Mouse (Mus musculus) CH12.LX (cell line): ENCODE results near the gene Slfn4.
"Not testable (repeated sequence)": the region's sequence is repeated elsewhere in the genome, so short reads cannot be mapped to it uniquely, and the experiment has no call there.

Source experiments
- BHLHE40 ChIP-seq: IDR thresholded peaks from 2 replicates; pipeline ENCODE4 v1.6.1; 2011; ENCODE audit warnings: mild to moderate bottlenecking, low read depth, low read length, improper control_type of control experiment
- CTCF ChIP-seq, 2 experiments: IDR thresholded peaks in 1 of 2; conservative IDR thresholded peaks in 1 of 2; 2 replicates each; pipeline ENCODE4 v1.5.1; 2011 to 2012; ENCODE audit warnings: low read depth in 2 of 2, low read length in 2 of 2, improper control_type of control experiment in 1 of 2, inconsistent platforms in 1 of 2, mild to moderate bottlenecking in 1 of 2, moderate library complexity in 1 of 2
- E2F4 ChIP-seq: IDR thresholded peaks from 2 replicates; pipeline ENCODE4 v1.6.1; 2011; ENCODE audit warnings: low read depth, low read length, improper control_type of control experiment; ENCODE audit not compliant: insufficient replicate concordance
- EP300 ChIP-seq: IDR thresholded peaks from 2 replicates; pipeline ENCODE4 v1.6.1; 2011; ENCODE audit warnings: low read length, improper control_type of control experiment
- ETS1 ChIP-seq: conservative IDR thresholded peaks from 2 replicates; pipeline ENCODE4 v1.6.1; 2012; ENCODE audit warnings: low read depth, mild to moderate bottlenecking, inconsistent platforms, low read length, improper control_type of control experiment, moderate library complexity
- IRF4 ChIP-seq: IDR thresholded peaks from 2 replicates; pipeline ENCODE4 v1.6.1; 2014; ENCODE audit warnings: low read depth, mild to moderate bottlenecking, inconsistent platforms, low read length, improper control_type of control experiment
- MAFK ChIP-seq: IDR thresholded peaks from 2 replicates; pipeline ENCODE4 v1.6.1; 2011; ENCODE audit warnings: low read length, improper control_type of control experiment; ENCODE audit not compliant: insufficient replicate concordance
- NELFE ChIP-seq: IDR thresholded peaks from 2 replicates; pipeline ENCODE4 v1.6.1; 2011; ENCODE audit warnings: low read depth, low read length, improper control_type of control experiment
- POLR2A ChIP-seq: IDR thresholded peaks from 2 replicates; pipeline ENCODE4 v1.6.1; 2011; ENCODE audit warnings: low read depth, mild to moderate bottlenecking, improper control_type of control experiment, low read length
- SIN3A ChIP-seq: IDR thresholded peaks from 2 replicates; pipeline ENCODE4 v1.6.1; 2012; ENCODE audit warnings: low read length, improper control_type of control experiment, inconsistent platforms
- UBTF ChIP-seq: IDR thresholded peaks from 2 replicates; pipeline ENCODE4 v1.6.1; 2012; ENCODE audit warnings: low read depth, mild to moderate bottlenecking, inconsistent platforms, low read length, improper control_type of control experiment, moderate library complexity
- USF2 ChIP-seq: conservative IDR thresholded peaks from 2 replicates; pipeline ENCODE4 v1.6.1; 2011; ENCODE audit warnings: low read depth, low read length, improper control_type of control experiment

DNA sequence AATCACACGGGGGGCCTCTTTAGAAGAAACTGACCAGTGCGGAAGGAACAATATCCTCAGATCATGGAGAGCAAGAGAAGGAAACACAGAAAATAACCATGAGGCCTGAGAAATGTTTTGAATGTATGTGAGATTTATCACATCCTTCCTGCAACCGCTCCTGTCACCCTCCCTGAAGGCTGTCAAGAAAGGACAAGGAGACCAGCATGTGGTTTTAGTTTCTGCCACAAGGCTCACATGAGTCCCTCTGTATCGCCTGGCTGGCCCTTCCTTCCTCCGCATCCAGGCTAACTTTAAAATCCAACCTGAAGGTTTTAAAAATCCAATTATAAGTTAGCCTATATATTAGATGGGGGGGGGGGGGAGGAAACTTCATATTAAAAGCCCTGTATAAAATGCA is 48.8 kb downstream of the Slfn4 start:
- TF ChIP-seq CTCF (conservative IDR thresholded peaks at IDR 0.05 in 1 of 2, IDR thresholded peaks at IDR 0.05 in 1 of 2; ENCODE audit: low read depth in 2 of 2, low read length in 2 of 2); UBTF; EP300; NELFE; USF2; IRF4; MAFK; POLR2A; ETS1; E2F4: not testable (repeated sequence)
- TF ChIP-seq SIN3A (peak; percentile 60; the same call in 1 of the 2 replicates), BHLHE40 (peak; percentile 26; the same call in 1 of the 2 replicates)
